Mouse (Mus musculus) erythroblast, embryonic 14.5 days (primary cell): Measurements from ENCODE around the gene Selenon.

Experiments used
- GATA1 ChIP-seq: IDR thresholded peaks from 2 replicates; pipeline ENCODE4 v1.6.1; 2012; ENCODE audit warnings: low read length, inconsistent platforms, mixed read lengths
- TAL1 ChIP-seq: IDR thresholded peaks from 3 replicates; pipeline ENCODE4 v1.6.1; 2012; ENCODE audit warnings: low read length, inconsistent platforms, mixed read lengths

GRCm38 (mm10) chr4:134535787-134536151 lies 16.2 kb downstream of the Selenon start:
- TF ChIP-seq GATA1: no peak
- no peak for TF ChIP-seq TAL1
